Comparison of ENCODE assay signal across 13 mouse cellular contexts in the genomic region with DNA sequence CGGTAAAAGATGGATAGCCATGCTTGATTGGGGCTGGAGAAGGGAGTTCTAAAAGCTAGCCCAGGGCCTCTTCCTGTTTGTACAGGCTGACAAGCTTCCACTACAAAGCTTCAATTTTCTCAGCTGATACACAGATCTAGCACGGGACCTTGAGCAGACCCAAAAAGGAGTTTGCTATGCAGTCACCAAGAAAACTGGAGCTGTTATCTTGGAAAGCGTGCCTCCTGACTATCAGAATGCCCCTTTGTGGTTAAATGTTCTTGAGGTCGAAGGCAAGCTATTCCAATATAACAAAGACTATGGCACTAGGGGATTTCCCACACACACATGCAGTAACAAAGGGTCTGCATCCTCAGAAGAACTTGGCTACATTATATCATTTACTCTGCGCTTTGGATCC. TPM values are rescaled to one million over a fixed set of nuclear protein-coding genes. Genes with fewer than 3 reads are reported as not detected.
A peak's percentile ranks its signal among the peaks of the same experiment; 100 is the strongest.
DNase-seq lines count a peak whose midpoint lies in the region; ATAC-seq and TF ChIP-seq lines count a peak whose summit lies in the region.
"Had no signal": no experiment of that assay in that cellular context is flagged by ENCODE, and none has a peak within 500 bp of the region (broad histone marks: within the 10 kb centered on the region; RNA-seq: fewer than 3 reads in every experiment).

No protein-coding gene starts in this region.

- no peak overlapping the region for H3K4me2 ChIP-seq in heart, embryonic 12.5 days
- H3K4me2 ChIP-seq in CH12.LX (ENCODE audit: insufficient read depth, low read depth, poor library complexity, severe bottlenecking): peak overlapping the region; percentile 95
- peak overlapping the region; percentile 77 for H3K4me2 ChIP-seq in liver, embryonic 12.5 days

- no peak for DNase-seq in heart, adult 9 months (ENCODE audit: low spot score in 2 of 2)
- DNase-seq in left cerebral cortex, adult 2 months (ENCODE audit: extremely low spot score in 1 of 2, low spot score in 2 of 2): no peak
- DNase-seq in left cerebral cortex, adult 8-10 months (ENCODE audit: low spot score in 2 of 2): no peak
- DNase-seq in CH12.LX (ENCODE audit: extremely low read depth): no peak
- DNase-seq in embryo, embryonic 9.5 days (ENCODE audit: extremely low spot score): no peak
- DNase-seq in layer of hippocampus, adult 11-12 months (ENCODE audit: low spot score): no peak
- DNase-seq: gastrocnemius, postnatal 36 days; right cerebral cortex, postnatal 25 days; thymus, adult 2 months had no signal

- TF ChIP-seq POLR2A in CH12.LX (IDR thresholded peaks at IDR 0.05; ENCODE audit: low read depth, low read length): no peak

- H3K4me3 ChIP-seq in heart, embryonic 12.5 days: no peak overlapping the region
- no peak overlapping the region for H3K4me3 ChIP-seq in left cerebral cortex, adult 2 months
- peak overlapping the region in 1 of 3 experiments; percentile 84 for H3K4me3 ChIP-seq in CH12.LX (replicated peaks in 1 of 3; ENCODE audit: low read depth in 2 of 3, low read length in 2 of 3, poor library complexity in 1 of 3)
- peak overlapping the region; percentile 97 for H3K4me3 ChIP-seq in liver, embryonic 12.5 days

- H3K4me1 ChIP-seq in heart, embryonic 12.5 days (replicated peaks): peaks cover 36% of the 10 kb centered on the region
- peaks cover 14 to 56% of the 10 kb centered on the region in 2 experiments for H3K4me1 ChIP-seq in CH12.LX (ENCODE audit: control insufficient read depth in 1 of 2, insufficient read depth in 2 of 2)
- peaks cover 53% of the 10 kb centered on the region for H3K4me1 ChIP-seq in liver, embryonic 12.5 days

- H3K27me3 ChIP-seq in heart, embryonic 12.5 days (replicated peaks): no peaks in the 10 kb centered on the region
- H3K27me3 ChIP-seq in CH12.LX (replicated peaks): no peaks in the 10 kb centered on the region
- no peaks in the 10 kb centered on the region; the same call in 1 of the 2 replicates for H3K27me3 ChIP-seq in liver, embryonic 12.5 days (replicated peaks)
- H3K27me3 ChIP-seq: forebrain, embryonic 13.5 days had no signal

- peak overlapping the region; percentile 75 for H3K27ac ChIP-seq in heart, embryonic 12.5 days (ENCODE audit: poor library complexity, severe bottlenecking)
- peak overlapping the region; percentile 19; the same call in 1 of the 2 replicates for H3K27ac ChIP-seq in left cerebral cortex, adult 2 months
- peak overlapping the region; percentile 42; the same call in 1 of the 2 replicates for H3K27ac ChIP-seq in CH12.LX (ENCODE audit: insufficient read depth, low read depth)
- H3K27ac ChIP-seq in liver, embryonic 12.5 days: peak overlapping the region; percentile 95
- H3K27ac ChIP-seq: forebrain, embryonic 13.5 days; kidney, postnatal 0 days had no signal

- no peak for TF ChIP-seq CTCF in left cerebral cortex, adult 2 months (IDR thresholded peaks at IDR 0.05)
- no peak for TF ChIP-seq CTCF in CH12.LX (conservative IDR thresholded peaks at IDR 0.05 in 1 of 2, IDR thresholded peaks at IDR 0.05 in 1 of 2; ENCODE audit: low read depth in 2 of 2, low read length in 2 of 2)

- TF ChIP-seq EP300 in CH12.LX (IDR thresholded peaks at IDR 0.05; ENCODE audit: low read length): no peak

- H3K36me3 ChIP-seq in heart, embryonic 12.5 days: no peaks in the 10 kb centered on the region
- peaks cover 0 to 2% of the 10 kb centered on the region in 2 experiments for H3K36me3 ChIP-seq in CH12.LX (replicated peaks in 1 of 2; ENCODE audit: control insufficient read depth in 1 of 2, insufficient read depth in 1 of 2, low read length in 1 of 2)
- H3K36me3 ChIP-seq in liver, embryonic 12.5 days: no peaks in the 10 kb centered on the region

- dilution Hi-C loops in CH12.LX (cut with MboI; ENCODE audit: extremely low pct_ligation_motif_present, extremely low pct_unique_long_range_greater_than_20kb, low sequenced_read_pairs): no loop called here

- ATAC-seq in heart, embryonic 12.5 days (ENCODE audit: insufficient number of reproducible peaks, low FRiP score): no peak
- ATAC-seq in liver, embryonic 12.5 days: no peak

- peaks cover 23% of the 10 kb centered on the region for H3K79me2 ChIP-seq in CH12.LX (replicated peaks; ENCODE audit: control insufficient read depth, extremely low read depth, insufficient read depth, poor library complexity, severe bottlenecking)

- no peaks in the 10 kb centered on the region for H3K9me3 ChIP-seq in heart, embryonic 12.5 days (replicated peaks)
- H3K9me3 ChIP-seq in CH12.LX (replicated peaks; ENCODE audit: low read length): no peaks in the 10 kb centered on the region
- H3K9me3 ChIP-seq in liver, embryonic 12.5 days (replicated peaks): no peaks in the 10 kb centered on the region
- H3K9me3 ChIP-seq: forebrain, embryonic 13.5 days had no signal

- no peak overlapping the region for H3K9ac ChIP-seq in heart, embryonic 12.5 days
- peak overlapping the region; percentile 11 for H3K9ac ChIP-seq in CH12.LX (ENCODE audit: insufficient read depth, low read depth)
- peak overlapping the region; percentile 99 for H3K9ac ChIP-seq in liver, embryonic 12.5 days
- H3K9ac ChIP-seq: forebrain, embryonic 13.5 days had no signal

- intact Hi-C loops in left cerebral cortex, adult 2 months (cut with DNase I): loop anchor here (2.0 to 5.0 kb wide), 3 partner anchors 47 to 121 kb away; no protein-coding TSS in a partner anchor

- in situ Hi-C loops in CH12.LX (cut with MboI; ENCODE audit: low pct_ligation_motif_present, low pct_unique_long_range_greater_than_20kb, low sequenced_read_pairs): no loop called here

- no peak for TF ChIP-seq RAD21 in CH12.LX (IDR thresholded peaks at IDR 0.05; ENCODE audit: low read depth, low read length)

- 44% methylated on average over 5 of the region's 5 CpGs for WGBS in heart, embryonic 12.5 days
- 22% methylated on average over 5 of the region's 5 CpGs for whole genome bisulfite sequencing in liver, embryonic 12.5 days (ENCODE audit: insufficient replicate concordance)

TF ChIP-seq in CH12.LX, 34 proteins besides CTCF, POLR2A, EP300 and RAD21:
- TF ChIP-seq MEF2A (IDR thresholded peaks at IDR 0.05; ENCODE audit: borderline replicate concordance, low read depth, low read length) (0 out of 2 replicates have a peak, but pooled peaks have one; percentile 11), MAZ (IDR thresholded peaks at IDR 0.05; ENCODE audit: low read depth, low read length) (no peak), UBTF (IDR thresholded peaks at IDR 0.05; ENCODE audit: low read depth, low read length) (no peak), BHLHE40 (IDR thresholded peaks at IDR 0.05; ENCODE audit: low read depth, low read length) (peak; percentile 81), ELF1 (IDR thresholded peaks at IDR 0.05; ENCODE audit: low read depth, low read length) (no peak), SMC3 (IDR thresholded peaks at IDR 0.05; ENCODE audit: low read depth, low read length) (no peak), E2F4 (IDR thresholded peaks at IDR 0.05; ENCODE audit: insufficient replicate concordance, low read depth, low read length) (no peak), CHD1 (IDR thresholded peaks at IDR 0.05; ENCODE audit: low read depth, low read length) (0 out of 2 replicates have a peak, but pooled peaks have one; percentile 6)
TF ChIP-seq in CH12.LX: peak in this region for 3.

RNA-seq across cellular contexts. Expression of gene St3gal5, which starts 1.2 kb away (rescaled TPM):
- polyA plus RNA-seq in heart, embryonic 12.5 days (2016; fragmentation: Nextera tagmentation; extraction: Ambion mirVana): 68.1 and 68.8 TPM in 2 replicates
- 100 to 1,000 TPM; 162 to 163 TPM for total RNA-seq in left cerebral cortex, adult 2 months (2021)
- total RNA-seq in left cerebral cortex, adult 8-10 months (2022): 100 to 1,000 TPM; 157 to 182 (median 165) TPM
- total RNA-seq in CH12.LX (2012; rRNA removed) (16.0 and 19.8 TPM in 2 replicates), CH12.LX (2014; rRNA removed) (3.4 and 4.0 TPM in 2 replicates)
- polyA plus RNA-seq in CH12.LX (2012; ENCODE audit: insufficient read length, low read depth): 19.3 and 21.4 TPM in 2 replicates
- polyA plus RNA-seq in liver, embryonic 12.5 days (2016; fragmentation: Nextera tagmentation; extraction: Ambion mirVana): 166 and 181 TPM in 2 replicates

Comparison
In these comparisons a context has a peak if more than half of its experiments do, and no peak if none do; other contexts are left out.
1. H3K27ac ChIP-seq: peak in every context shown above with its lines; median percentile 95 in liver, embryonic 12.5 days; 75 in heart, embryonic 12.5 days; 42 in CH12.LX; 19 in left cerebral cortex, adult 2 months.
2. RNA of gene St3gal5, which starts 1.2 kb away (total RNA-seq): 157 to 182 TPM in left cerebral cortex, adult 8-10 months and 162 to 163 TPM in left cerebral cortex, adult 2 months; 3.4 to 19.8 TPM in CH12.LX; every median in the first group is over 4 times any median in the second.